9 mouse cellular contexts compared by ENCODE assay signal in the genomic region with DNA sequence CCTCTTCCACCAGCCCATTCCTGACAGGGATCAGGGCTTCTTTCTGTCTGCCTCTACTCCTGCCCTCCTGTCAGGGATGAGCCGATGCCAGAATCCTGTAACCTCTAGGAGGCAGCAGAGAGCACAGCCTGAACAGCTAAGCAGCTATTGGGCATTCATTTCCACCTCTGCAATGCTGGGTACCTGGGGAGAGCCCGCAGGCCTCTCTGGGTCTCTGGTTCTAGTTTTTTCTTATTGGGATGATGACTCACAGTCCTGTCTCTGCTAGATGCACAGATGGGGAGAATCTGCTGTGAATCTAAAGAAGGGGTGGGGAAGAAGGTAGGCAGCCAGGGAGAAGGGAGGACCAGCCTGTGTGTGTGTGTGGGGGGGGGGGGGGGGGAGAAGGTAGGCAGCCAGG. TPM values are rescaled to one million over a fixed set of nuclear protein-coding genes. Genes with fewer than 3 reads are reported as not detected.
DNase-seq lines count a peak whose midpoint lies in the region; ATAC-seq and TF ChIP-seq lines count a peak whose summit lies in the region.
"Had no signal": no experiment of that assay in that cellular context is flagged by ENCODE, and none has a peak within 500 bp of the region (broad histone marks: within the 10 kb centered on the region; RNA-seq: fewer than 3 reads in every experiment).

No protein-coding gene starts in this region.

- peak; percentile 46 for DNase-seq in 3T3-L1 (ENCODE audit: low read depth, low spot score)
- peak; percentile 87 for DNase-seq in ZHBTc4 (ENCODE audit: low read depth, low spot score)
- DNase-seq in gastrocnemius, postnatal 14 days = peak; percentile 56
- peak; percentile 79 for DNase-seq in kidney, postnatal 10 days
- peak; percentile 45 for DNase-seq in limb, embryonic 14.5 days (ENCODE audit: low spot score)
- DNase-seq in neural tube, embryonic 10.5 days (ENCODE audit: extremely low spot score, low spot score) = peak; percentile 62
- peak; percentile 44 for DNase-seq in testis, postnatal 14 days (ENCODE audit: low spot score)

- no peak overlapping the region for H3K27ac ChIP-seq in limb, embryonic 14.5 days (replicated peaks; ENCODE audit: low read depth, low read length)
- H3K27ac ChIP-seq: embryonic facial prominence, embryonic 12.5 days had no signal

- intact Hi-C loops in gastrocnemius, postnatal 14 days (cut with DNase I; ENCODE audit: low total_unique reads) = loop anchor here (10.0 kb wide), 1 partner anchor 194 kb away; no protein-coding TSS in a partner anchor

- H3K27me3 ChIP-seq in limb, embryonic 14.5 days (ENCODE audit: control insufficient read depth, insufficient read depth, low read length) = no peaks in the 10 kb centered on the region
- H3K27me3 ChIP-seq: embryonic facial prominence, embryonic 12.5 days had no signal

- no peak overlapping the region for H3K9ac ChIP-seq in limb, embryonic 14.5 days (ENCODE audit: low read depth, low read length, severe bottlenecking)
- H3K9ac ChIP-seq: embryonic facial prominence, embryonic 12.5 days had no signal

- ATAC-seq in common myeloid progenitor, adult 5-6 weeks (replicated peaks; ENCODE audit: low read depth, poor library complexity, severe bottlenecking) = peak; percentile 94
- no peak for ATAC-seq in limb, embryonic 14.5 days (ENCODE audit: low FRiP score, low read depth)

- H3K4me1 ChIP-seq in limb, embryonic 14.5 days (ENCODE audit: control insufficient read depth, insufficient read depth, low read length) = peaks cover 3% of the 10 kb centered on the region; the same call in 1 of the 2 replicates

- no peak overlapping the region for H3K4me3 ChIP-seq in limb, embryonic 14.5 days (replicated peaks; ENCODE audit: low read length)
- H3K4me3 ChIP-seq: embryonic facial prominence, embryonic 12.5 days had no signal

- no peak overlapping the region for H3K4me2 ChIP-seq in limb, embryonic 14.5 days (replicated peaks; ENCODE audit: low read depth, low read length, severe bottlenecking)
- H3K4me2 ChIP-seq: embryonic facial prominence, embryonic 12.5 days had no signal

- no peak for TF ChIP-seq POLR2A in limb, embryonic 14.5 days (IDR thresholded peaks at IDR 0.05; ENCODE audit: borderline replicate concordance, extremely low read depth, insufficient read depth, insufficient read length)

- H3K9me3 ChIP-seq in limb, embryonic 14.5 days (ENCODE audit: control insufficient read depth, low read length) = no peaks in the 10 kb centered on the region
- H3K9me3 ChIP-seq: embryonic facial prominence, embryonic 12.5 days had no signal

- H3K36me3 ChIP-seq in limb, embryonic 14.5 days (ENCODE audit: control insufficient read depth, insufficient read depth, low read length) = no peaks in the 10 kb centered on the region
- H3K36me3 ChIP-seq: embryonic facial prominence, embryonic 12.5 days had no signal

- 17% methylated on average over 2 of the region's 2 CpGs for WGBS in limb, embryonic 14.5 days

RNA-seq across cellular contexts. Expression of a gene that starts 55.8 kb away (rescaled TPM):
- 3.1 and 7.5 TPM in 2 replicates for total RNA-seq in common myeloid progenitor, adult 5-6 weeks (2017)
- total RNA-seq in gastrocnemius, postnatal 14 days (2021) = 1 to 10 TPM; 4.1 to 5.1 TPM
- 38.0 and 41.4 TPM in 2 replicates for polyA plus RNA-seq in limb, embryonic 14.5 days (2012; rRNA removed)
- 44.8 and 47.8 TPM in 2 replicates for polyA plus RNA-seq in limb, embryonic 14.5 days (2014; fragmentation: Nextera tagmentation; extraction: Ambion mirVana)
